Mouse (Mus musculus) adrenal gland, postnatal 4 days (tissue): ENCODE data around the gene Fam171a2. TPM values are rescaled to one million over a fixed set of nuclear protein-coding genes. Genes with fewer than 3 reads are reported as not detected.

Source experiments
- DNase-seq, 2 experiments: peaks; one replicate each; pipeline ENCODE4 v3.0.0; 2021 to 2022; ENCODE audit warnings: low spot score in 2 of 2, mixed read lengths in 2 of 2
- total RNA-seq, 2 experiments: library from RNA; stranded (reverse); gene quantifications; 2 replicates each; pipeline ENCODE4 v1.2.3; 2021

Gene Fam171a2
- total RNA-seq, 2 experiments from 2014 or later, result 22.5 to 22.9 TPM

GRCm38 (mm10) chr11:102455740-102456396 lies 8.4 kb upstream of the Fam171a2 start:
- DNase-seq, result no peak

DNA sequence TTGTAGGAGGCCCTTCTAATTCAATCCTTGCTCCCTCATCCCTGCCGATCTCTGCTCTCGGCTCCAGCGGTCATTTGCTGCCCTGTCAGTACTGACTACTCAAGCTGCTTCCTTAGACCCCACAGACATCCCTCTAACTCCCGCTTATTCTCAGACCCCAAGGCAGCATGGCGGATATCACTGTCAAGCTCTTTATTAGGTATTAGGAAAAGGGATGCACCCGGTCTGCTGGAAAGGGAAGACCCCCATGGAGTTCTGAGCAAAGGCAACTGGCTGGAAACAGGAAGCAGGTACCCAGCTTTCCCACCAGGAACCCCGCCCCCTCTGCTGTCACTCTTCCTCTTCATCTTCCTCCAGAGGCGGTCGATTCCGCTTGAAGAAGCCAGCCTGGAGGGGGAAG lies 5.6 kb upstream of the Fam171a2 start:
- no peak for DNase-seq

GRCm38 (mm10) chr11:102449043-102450008 lies 1.8 kb upstream of the Fam171a2 start:
- no peak for DNase-seq

DNA sequence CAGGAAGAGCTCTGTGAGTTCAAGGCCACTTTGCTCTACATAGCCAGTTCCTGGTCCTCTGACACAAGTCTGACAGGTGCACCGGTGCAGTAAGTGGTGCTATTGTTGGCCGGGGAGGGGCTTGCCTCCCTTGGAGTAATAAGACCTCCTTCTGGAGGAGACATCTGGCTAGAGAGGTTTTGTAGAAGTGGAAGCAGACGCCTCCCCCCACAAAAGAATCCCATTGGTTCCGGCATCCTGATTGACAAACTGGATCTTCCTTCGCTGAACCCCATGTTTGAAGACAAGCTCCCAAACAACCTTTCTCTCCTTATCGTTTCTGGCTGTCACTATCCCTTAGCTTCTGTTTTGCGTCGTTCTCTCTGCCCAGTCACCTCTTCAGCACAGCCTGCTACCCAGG lies 845 bp upstream of the Fam171a2 start:
- DNase-seq, result no peak

DNA sequence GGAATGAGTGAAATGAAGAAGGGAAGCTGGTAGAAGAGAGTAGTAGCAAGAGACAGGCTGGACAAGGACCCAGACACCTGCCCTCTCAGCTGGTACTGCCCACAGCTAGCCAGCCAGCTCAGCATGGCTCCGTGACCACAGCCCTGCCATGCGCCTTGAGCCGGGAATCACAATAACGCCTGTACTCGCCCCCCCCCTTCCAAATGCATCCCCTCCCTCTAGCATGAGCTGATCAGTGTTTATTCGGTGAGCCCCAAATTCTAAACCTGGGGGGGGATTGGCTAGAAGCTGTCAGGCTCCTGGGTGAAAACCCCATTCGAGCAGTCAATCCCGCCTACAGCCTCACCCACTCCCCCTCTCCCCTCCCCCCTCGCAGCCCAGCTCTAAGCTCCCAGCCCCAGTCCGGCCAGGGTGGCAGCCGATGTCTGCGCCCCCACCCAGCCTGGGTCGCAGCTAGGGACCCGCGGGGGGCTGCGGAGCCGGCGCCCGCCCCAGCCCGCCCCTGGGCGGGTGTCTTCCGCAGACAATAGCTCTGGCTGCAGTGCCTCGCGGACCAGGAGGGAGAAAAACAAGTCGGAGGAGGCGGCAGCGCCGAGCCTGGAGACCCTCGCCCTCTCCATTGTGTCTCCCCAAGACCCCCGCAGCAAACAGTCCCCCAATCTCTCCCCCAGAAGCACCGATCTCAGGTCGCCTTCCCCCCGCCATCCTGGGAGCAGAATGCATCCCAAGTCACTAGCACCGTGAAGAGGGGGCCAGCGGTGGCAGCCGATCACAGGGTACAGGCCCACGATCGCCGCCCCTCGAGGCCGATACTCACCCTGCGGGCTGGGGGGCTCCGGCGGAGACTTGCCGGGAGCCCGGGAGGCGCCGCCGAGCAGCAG lies 661 bp downstream of the Fam171a2 start:
- DNase-seq, result no peak

DNA sequence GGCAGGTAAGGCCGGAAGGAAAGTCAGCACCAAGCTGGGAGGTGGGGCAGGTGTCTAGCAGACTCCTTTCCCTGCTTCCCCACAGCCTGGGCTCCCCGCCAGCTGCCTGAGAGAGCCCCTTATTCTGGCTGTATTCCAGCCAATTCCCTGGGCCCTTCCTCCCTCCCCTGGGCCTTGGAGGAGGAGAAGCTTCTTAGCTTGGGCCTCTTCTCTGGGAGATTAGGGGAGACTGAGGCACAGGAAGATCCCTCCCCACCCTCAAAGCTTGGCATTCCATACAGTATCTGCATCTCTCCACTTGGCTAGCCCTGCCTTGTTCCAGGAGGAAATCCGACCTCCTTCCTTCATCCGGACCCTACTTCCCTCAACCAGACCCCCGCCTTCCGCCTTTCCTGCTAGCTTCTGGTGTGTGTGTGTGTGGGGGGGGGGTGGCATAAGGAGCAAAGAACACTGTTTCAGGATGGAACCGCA lies 1.6 kb downstream of the Fam171a2 start:
- DNase-seq, result no peak

GRCm38 (mm10) chr11:102445264-102445890 lies 2.1 kb downstream of the Fam171a2 start:
- DNase-seq, result no peak

- no peak for DNase-seq
Observed at GRCm38 (mm10) chr11:102444781-102445180, 2.7 kb downstream of the Fam171a2 start.

DNA sequence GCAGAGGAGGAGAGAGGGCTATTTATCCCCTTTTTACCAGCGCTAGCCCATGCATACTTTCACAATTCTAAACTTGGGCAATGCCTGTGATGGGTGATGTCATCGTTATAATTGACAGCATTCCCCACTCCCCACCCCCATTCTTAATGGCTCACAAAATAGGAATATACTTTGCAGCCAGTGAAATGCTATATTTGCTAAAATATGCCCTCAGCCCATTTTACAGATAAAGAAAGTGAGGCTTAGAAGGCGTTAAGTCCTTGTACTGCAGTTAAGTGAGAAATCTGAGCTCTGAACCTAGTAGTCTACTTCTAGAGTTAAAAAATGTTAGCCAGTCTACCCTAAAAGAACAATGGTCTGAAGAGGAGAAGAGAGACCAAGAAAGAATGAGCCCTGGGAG lies 3.2 kb downstream of the Fam171a2 start:
- no peak for DNase-seq

- DNase-seq, result no peak
Observed at GRCm38 (mm10) chr11:102443740-102444139, 3.7 kb downstream of the Fam171a2 start.

GRCm38 (mm10) chr11:102442089-102442488 lies 5.4 kb downstream of the Fam171a2 start:
- no peak for DNase-seq

DNA sequence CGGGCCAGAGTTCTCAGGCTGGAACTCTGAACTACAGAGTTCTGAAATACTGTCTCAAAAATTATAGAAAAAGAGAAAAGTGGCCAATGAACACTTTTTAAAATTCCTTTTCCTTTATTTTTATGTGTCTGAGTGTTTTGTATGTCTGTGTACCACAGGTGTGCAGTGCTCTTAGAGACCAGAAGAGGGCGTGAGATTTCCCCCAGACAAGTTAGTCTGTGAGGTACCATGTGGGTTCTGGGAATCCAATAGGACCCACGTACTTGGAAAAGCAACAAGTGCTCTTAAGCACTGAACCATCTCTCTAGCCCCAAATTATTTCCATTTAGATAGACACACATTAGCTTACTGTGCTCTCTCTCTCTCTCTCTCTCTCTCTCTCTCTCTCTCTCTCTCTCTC lies 6.0 kb downstream of the Fam171a2 start:
- no peak for DNase-seq

DNA sequence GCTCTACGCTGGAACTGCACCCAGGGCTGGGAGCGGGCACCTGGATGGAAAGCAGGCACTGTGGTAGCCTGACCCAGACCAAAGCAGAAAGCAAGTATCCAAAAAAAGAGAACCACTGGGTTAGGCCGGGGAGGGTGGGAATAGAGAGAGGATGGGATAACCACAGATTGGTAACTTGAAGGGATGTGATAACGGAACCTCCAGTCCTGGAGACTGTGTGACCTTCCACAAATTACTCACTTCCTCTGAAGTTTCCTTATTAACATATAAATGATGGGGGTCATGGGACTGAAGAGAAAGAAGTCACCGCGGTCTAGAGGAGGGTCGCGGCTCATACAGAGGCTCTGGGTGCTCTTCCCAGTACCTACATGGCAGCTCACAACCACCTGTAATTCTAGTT lies 7.2 kb downstream of the Fam171a2 start:
- DNase-seq, result no peak

DNA sequence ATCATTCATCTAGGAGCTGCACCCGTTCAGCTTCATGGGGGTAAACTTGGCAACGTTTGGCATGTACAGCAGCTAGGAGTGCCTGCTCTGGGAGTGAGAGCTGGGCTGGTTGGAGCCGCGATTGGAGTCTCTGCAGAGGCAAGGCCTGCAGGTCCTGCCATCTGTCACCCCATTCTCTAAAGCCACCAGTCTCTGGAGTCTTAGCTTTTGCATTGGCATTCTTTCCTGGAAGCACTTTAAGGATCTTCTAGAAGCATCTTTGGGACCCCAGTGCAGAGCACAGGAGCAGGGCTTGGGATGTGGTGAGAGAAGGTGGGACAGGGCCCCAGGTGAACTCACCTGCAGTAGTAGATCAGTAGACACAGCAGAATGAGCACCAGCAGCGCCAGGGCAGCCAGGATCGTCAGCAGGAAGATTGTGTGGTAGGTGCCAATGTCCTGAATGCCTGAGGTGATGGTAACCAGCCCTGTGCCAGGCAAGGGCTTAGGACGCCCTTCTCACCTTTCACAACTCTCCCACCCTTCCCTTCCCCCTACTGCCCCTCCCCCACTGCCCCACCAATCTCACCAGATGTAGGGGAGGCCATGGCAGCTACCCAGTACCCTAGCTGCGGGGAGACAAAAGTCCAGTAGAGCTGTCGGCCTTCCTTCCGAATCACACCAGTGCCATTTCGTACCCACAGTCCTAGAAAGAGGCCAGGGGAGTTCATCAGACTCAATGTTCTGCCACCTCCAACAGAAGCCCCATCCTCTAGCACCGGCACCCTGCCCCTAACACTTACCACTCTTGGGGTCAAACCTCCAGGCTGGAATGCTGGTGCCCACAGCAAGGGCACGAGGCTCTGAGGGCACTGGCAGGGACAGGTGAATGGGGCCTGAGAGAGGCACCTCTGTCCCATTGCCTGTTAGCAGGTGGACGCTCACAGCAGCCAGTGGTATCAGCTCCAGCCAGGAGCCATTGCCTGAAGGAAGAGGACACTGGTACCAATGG lies 8.1 kb downstream of the Fam171a2 start:
- no peak for DNase-seq

DNA sequence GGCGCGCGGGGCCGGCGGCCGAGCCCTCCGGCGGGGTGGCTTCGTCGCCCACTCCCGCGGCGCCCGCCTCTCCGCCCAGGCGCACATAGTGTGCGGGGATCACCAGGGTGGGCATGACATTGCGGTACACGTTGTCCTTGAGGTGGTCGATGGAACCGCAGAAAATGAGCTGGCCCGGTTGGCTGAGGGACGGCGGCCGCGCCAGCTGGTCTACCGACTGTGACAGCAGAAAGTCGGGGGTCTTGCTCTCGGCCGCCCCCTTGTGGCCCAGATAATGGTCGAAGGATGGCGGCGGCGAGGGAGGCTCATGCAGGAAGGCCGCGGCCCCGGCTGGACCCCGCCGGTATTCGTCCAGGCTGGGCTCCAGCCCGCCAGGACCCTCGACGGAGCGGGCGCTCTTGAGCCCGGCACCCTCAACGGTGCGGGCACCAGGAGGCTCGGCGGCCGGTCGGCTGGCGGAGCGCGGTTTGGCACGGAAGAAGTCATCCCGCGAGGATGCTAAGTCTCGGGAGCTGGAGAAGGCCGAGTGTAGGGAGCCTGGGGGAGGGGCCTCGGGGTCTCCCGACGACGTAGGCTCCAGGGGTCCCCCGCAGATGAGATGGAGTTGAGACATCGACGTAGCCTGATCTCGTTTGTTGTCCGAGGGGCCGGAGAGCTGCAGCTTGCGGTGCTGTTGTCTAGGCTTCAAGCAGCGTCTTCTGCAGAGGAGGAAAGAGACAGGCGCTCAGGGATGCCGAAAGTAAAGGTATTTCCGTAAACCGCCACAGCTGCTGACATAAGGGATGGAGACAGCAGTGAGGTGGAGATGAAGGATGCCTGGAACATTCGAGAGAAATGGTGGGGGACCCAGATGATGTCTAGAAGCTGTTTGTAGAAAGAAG lies 9.0 kb downstream of the Fam171a2 start:
- DNase-seq, result peak; percentile 77 to 86

- no peak for DNase-seq
Observed at GRCm38 (mm10) chr11:102437120-102438061, 10.1 kb downstream of the Fam171a2 start.

- DNase-seq, result no peak
Observed at GRCm38 (mm10) chr11:102436471-102436790, 11.1 kb downstream of the Fam171a2 start.
